Mouse (Mus musculus) myocyte (in vitro differentiated cells): ENCODE measurements around the gene Tbata.

ENCODE experiments used
- MYOD1 ChIP-seq, 3 experiments: IDR thresholded peaks; one replicate each; pipeline ENCODE4 v1.6.1; 2011; ENCODE audit warnings: control low read depth in 2 of 3, low read depth in 2 of 3, mild to moderate bottlenecking in 2 of 3, moderate library complexity in 1 of 3; ENCODE audit not compliant: insufficient read length in 2 of 3, control insufficient read depth in 1 of 3
- TCF12 ChIP-seq: IDR thresholded peaks from one replicate; pipeline ENCODE4 v1.6.1; 2011; ENCODE audit warnings: mild to moderate bottlenecking, control low read depth; ENCODE audit not compliant: poor library complexity, insufficient read depth, severe bottlenecking

DNA sequence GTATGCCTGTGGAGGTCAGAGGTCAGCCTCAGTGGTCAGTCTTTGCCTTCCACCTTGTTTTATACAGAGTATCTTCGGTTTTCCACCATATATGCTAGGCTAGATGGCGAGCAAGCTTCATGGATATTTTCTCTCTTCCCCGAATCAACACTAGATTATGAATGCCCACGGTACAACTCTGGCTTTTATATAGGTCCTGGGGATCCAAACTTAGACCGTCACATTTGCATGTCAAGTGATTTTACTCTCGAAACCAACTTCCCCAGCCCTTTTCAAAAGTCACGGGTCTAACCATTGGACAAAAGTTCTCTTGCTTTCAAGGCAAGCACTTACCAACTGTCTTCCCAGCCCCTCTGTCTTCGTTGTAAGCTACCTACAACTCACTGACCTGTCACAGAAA is 6.9 kb downstream of the Tbata start:
- TF ChIP-seq MYOD1 (IDR thresholded peaks at IDR 0.05; ENCODE audit: control insufficient read depth in 1 of 3, insufficient read length in 2 of 3, low read depth in 2 of 3) (no peak), TCF12 (no peak)
